Mouse (Mus musculus): ENCODE measurements at regions not wholly inside any gene's neighbourhood (a gene's known extent, or its start where the extent isn't known, plus 50 kb on each side); places are given as distances from the start of the nearest gene placed in this dataset.

DNA sequence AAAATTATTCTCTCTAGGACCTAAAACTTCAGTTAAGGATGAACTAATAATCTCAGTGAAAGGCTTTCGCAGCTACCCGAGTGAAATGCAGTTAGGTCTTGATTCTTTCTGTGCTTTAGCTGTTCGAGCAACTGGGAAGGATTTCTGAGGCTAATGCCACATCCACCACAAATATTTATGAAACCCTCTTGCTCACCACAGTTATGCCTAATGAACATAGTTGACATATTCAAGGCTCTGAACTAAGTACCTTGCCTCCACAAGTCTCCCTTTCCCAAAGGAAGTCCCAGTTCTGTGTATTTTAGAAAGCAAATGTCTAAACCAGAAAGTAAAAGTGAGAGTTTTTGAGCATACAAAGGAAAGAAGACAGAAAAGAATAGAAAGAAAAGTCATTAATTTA, 129.1 kb upstream of the Bank1 start:
- no peak overlapping the region for H3K27ac ChIP-seq (replicated peaks)
- no peak for TF ChIP-seq CTCF (IDR thresholded peaks at IDR 0.05; ENCODE audit: low read depth)
- no peak overlapping the region for H3K4me3 ChIP-seq (ENCODE audit: low read depth, low read length)
- no peaks in the 10 kb centered on the region for H3K9me3 ChIP-seq (ENCODE audit: control insufficient read depth, low read length)
- no peak for DNase-seq (ENCODE audit: low spot score)
- no peaks in the 10 kb centered on the region for H3K36me3 ChIP-seq (ENCODE audit: control insufficient read depth, insufficient read depth, low read length)
- no peak overlapping the region for H3K4me2 ChIP-seq (replicated peaks; ENCODE audit: low read depth)
- ATAC-seq (ENCODE audit: low FRiP score, low TSS enrichment): no peak
- no peaks in the 10 kb centered on the region for H3K4me1 ChIP-seq (replicated peaks; ENCODE audit: control insufficient read depth, insufficient read depth)
- 81% methylated on average over 3 of the region's 3 CpGs for WGBS
- H3K27me3 ChIP-seq (ENCODE audit: control insufficient read depth, insufficient read depth, low read length): no peaks in the 10 kb centered on the region
- no peak overlapping the region for H3K9ac ChIP-seq (ENCODE audit: low read length)

DNA sequence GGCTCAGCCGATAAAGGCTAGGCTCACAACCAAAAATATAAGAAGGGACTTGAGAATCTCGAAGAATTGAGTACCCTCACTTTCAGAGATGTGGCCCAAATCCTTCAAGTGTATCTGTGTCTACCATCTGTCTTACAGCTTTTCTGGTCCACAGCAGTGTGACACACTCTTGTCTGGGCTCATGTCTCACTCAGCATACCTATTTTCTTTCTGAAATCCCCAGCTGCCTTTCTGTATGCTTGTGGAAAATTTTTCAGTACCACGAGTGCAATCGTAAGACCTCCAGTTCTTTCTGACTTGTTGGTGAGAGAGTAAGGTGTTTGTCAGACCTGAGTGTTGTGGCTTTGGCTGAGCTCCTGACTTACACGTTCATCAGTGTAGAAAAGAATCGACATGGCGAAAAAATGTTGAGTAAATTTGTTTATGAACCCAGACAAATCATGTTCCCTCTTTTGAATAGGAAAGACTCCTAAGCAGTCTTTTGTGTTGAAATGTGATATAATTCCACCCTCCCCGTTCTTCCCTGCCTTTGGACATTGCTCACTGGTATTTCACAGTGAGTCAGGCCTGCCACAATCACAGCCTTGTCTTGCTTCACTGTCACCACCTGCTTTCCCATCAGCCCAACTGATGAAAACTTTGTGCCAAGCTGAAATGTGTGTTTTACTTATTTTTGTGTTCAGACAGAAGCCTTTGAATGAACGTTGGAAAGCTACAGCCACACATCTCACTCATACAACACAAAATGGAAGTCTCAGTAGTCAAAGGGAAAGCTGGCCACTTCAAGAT, 125.3 kb upstream of the Bank1 start:
- DNase-seq (ENCODE audit: low spot score) (no peak), ATAC-seq (ENCODE audit: low FRiP score, low TSS enrichment) (no peak)
- Histone ChIP-seq H3K27me3 (ENCODE audit: control insufficient read depth, insufficient read depth, low read length) (no peaks in the 10 kb centered on the region), H3K9ac (ENCODE audit: low read length) (no peak overlapping the region), H3K9me3 (ENCODE audit: control insufficient read depth, low read length) (no peaks in the 10 kb centered on the region), H3K4me1 (replicated peaks; ENCODE audit: control insufficient read depth, insufficient read depth) (no peaks in the 10 kb centered on the region), H3K4me2 (replicated peaks; ENCODE audit: low read depth) (no peak overlapping the region), H3K36me3 (ENCODE audit: control insufficient read depth, insufficient read depth, low read length) (no peaks in the 10 kb centered on the region), H3K27ac (replicated peaks) (no peak overlapping the region), H3K4me3 (ENCODE audit: low read depth, low read length) (no peak overlapping the region)
- TF ChIP-seq EP300 (optimal IDR thresholded peaks at IDR 0.05) (no peak), CTCF (IDR thresholded peaks at IDR 0.05; ENCODE audit: low read depth) (no peak)
- WGBS: 66% methylated on average over 9 of the region's 9 CpGs

DNA sequence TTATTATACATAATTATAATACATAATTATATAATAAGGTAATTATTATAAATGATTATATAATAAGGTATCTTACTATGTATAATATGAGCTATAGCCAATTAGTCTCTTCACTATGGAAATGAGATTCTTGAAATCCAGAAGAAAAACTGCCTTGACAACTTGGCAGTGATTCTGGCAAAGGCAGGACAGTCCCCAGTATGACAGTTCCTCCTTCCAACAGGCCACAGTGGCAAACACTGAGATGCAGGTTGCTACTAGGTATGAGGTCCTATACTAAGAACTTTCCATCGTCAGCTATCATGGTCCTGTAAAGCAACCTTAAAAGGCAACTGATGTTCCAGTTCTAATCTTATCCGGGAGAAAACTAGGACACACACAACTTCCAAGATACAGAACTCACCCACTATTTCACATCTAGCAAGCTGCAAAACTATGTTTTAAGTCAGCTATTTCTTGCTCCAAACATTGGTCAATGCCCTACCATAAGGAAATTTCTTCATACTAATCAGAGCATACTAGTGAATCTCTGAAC, 124.6 kb upstream of the Bank1 start:
- no peak for TF ChIP-seq EP300 (optimal IDR thresholded peaks at IDR 0.05)
- TF ChIP-seq CTCF (IDR thresholded peaks at IDR 0.05; ENCODE audit: low read depth): no peak
- Histone ChIP-seq H3K27ac (replicated peaks) (no peak overlapping the region), H3K27me3 (ENCODE audit: control insufficient read depth, insufficient read depth, low read length) (no peaks in the 10 kb centered on the region), H3K9ac (ENCODE audit: low read length) (no peak overlapping the region), H3K4me3 (ENCODE audit: low read depth, low read length) (no peak overlapping the region), H3K4me1 (replicated peaks; ENCODE audit: control insufficient read depth, insufficient read depth) (no peaks in the 10 kb centered on the region), H3K4me2 (replicated peaks; ENCODE audit: low read depth) (no peak overlapping the region), H3K9me3 (ENCODE audit: control insufficient read depth, low read length) (no peaks in the 10 kb centered on the region), H3K36me3 (ENCODE audit: control insufficient read depth, insufficient read depth, low read length) (no peaks in the 10 kb centered on the region)
- ATAC-seq (ENCODE audit: low FRiP score, low TSS enrichment) (no peak), DNase-seq (ENCODE audit: low spot score) (no peak)
- 97% methylated on average over 2 of the region's 2 CpGs for WGBS

DNA sequence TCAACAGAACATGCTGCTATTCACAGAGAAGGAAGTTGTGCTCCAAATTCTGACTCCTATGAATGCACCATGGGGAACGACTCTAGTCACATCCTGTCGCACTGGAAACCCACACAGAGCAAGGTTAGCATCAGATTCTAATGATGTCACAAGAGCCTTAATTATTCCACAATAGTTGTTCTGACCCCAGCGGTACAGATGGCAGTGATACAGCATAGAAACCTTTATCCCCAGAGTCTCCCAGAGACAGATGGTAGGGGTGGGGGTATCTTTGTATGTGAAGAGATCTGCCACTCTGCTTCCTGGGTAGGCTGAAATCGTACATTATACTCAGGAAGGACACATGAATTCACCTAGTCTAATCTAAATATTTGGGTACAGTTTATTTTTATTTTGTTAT, 123.5 kb upstream of the Bank1 start:
- Histone ChIP-seq H3K9ac (ENCODE audit: low read length) (no peak overlapping the region), H3K4me1 (replicated peaks; ENCODE audit: control insufficient read depth, insufficient read depth) (no peaks in the 10 kb centered on the region), H3K27ac (replicated peaks) (no peak overlapping the region), H3K27me3 (ENCODE audit: control insufficient read depth, insufficient read depth, low read length) (no peaks in the 10 kb centered on the region), H3K36me3 (ENCODE audit: control insufficient read depth, insufficient read depth, low read length) (no peaks in the 10 kb centered on the region), H3K4me2 (replicated peaks; ENCODE audit: low read depth) (no peak overlapping the region), H3K9me3 (ENCODE audit: control insufficient read depth, low read length) (no peaks in the 10 kb centered on the region), H3K4me3 (ENCODE audit: low read depth, low read length) (no peak overlapping the region)
- TF ChIP-seq CTCF (IDR thresholded peaks at IDR 0.05; ENCODE audit: low read depth) (no peak), EP300 (optimal IDR thresholded peaks at IDR 0.05) (no peak)
- ATAC-seq (ENCODE audit: low FRiP score, low TSS enrichment) (no peak), DNase-seq (ENCODE audit: low spot score) (no peak)
- WGBS: 80% methylated on average over 4 of the region's 4 CpGs

DNA sequence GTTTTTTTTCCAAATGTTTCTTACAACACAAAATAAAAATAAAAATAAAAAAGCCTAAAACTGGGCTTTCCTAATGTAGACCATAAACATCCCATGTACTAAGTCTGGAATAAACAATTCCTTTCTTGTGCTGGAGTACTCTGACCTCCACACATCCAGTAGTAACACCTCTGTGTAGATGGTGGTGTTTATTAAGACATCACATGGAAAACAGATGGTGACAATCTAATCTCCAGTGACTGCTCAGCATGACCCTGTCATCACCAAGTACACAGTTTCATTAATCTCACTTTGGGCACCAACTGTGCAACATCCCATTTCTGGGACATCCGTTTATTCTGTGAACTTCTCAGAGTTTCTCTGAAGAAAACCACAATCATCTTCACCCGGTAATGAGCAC, 118.7 kb upstream of the Bank1 start:
- 50% methylated on average over 2 of the region's 2 CpGs for WGBS
- ATAC-seq (ENCODE audit: low FRiP score, low TSS enrichment) (no peak), DNase-seq (ENCODE audit: low spot score) (no peak)
- H3K9me3 ChIP-seq (ENCODE audit: control insufficient read depth, low read length): no peaks in the 10 kb centered on the region
- no peak overlapping the region for H3K27ac ChIP-seq (replicated peaks)
- no peaks in the 10 kb centered on the region for H3K36me3 ChIP-seq (ENCODE audit: control insufficient read depth, insufficient read depth, low read length)
- no peak overlapping the region for H3K9ac ChIP-seq (ENCODE audit: low read length)
- H3K27me3 ChIP-seq (ENCODE audit: control insufficient read depth, insufficient read depth, low read length): no peaks in the 10 kb centered on the region
- no peak for TF ChIP-seq CTCF (IDR thresholded peaks at IDR 0.05; ENCODE audit: low read depth)
- TF ChIP-seq EP300 (optimal IDR thresholded peaks at IDR 0.05): no peak
- H3K4me1 ChIP-seq (replicated peaks; ENCODE audit: control insufficient read depth, insufficient read depth): no peaks in the 10 kb centered on the region
- H3K4me3 ChIP-seq (ENCODE audit: low read depth, low read length): no peak overlapping the region
- no peak overlapping the region for H3K4me2 ChIP-seq (replicated peaks; ENCODE audit: low read depth)

DNA sequence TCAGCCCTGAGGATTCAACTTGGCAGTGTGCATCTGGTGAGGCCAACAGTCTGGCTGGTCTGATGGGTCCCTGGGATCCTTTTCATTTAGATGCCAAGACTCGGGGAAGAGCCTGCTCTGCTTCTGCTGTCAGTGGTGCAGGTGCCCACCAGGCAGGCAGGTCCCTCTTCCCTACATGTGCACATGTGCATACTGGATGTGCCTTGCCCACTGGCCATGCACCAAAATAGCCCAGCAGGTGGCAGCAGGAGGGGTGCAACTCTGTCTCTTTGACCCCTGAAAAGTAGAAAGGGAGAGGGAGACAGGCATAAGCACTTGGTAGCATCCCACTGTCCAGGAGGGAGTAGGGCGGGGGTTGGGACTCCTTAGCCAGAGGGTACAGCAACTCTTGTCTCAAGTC, 116.2 kb upstream of the Bank1 start:
- H3K4me1 ChIP-seq (replicated peaks; ENCODE audit: control insufficient read depth, insufficient read depth): no peaks in the 10 kb centered on the region
- no peaks in the 10 kb centered on the region for H3K27me3 ChIP-seq (ENCODE audit: control insufficient read depth, insufficient read depth, low read length)
- H3K36me3 ChIP-seq (ENCODE audit: control insufficient read depth, insufficient read depth, low read length): no peaks in the 10 kb centered on the region
- no peak overlapping the region for H3K4me2 ChIP-seq (replicated peaks; ENCODE audit: low read depth)
- DNase-seq (ENCODE audit: low spot score) (peak; percentile 16), ATAC-seq (ENCODE audit: low FRiP score, low TSS enrichment) (no peak)
- H3K9ac ChIP-seq (ENCODE audit: low read length): no peak overlapping the region
- TF ChIP-seq CTCF (IDR thresholded peaks at IDR 0.05; ENCODE audit: low read depth): peak; percentile 51
- no peak for TF ChIP-seq EP300 (optimal IDR thresholded peaks at IDR 0.05)
- no peak overlapping the region for H3K27ac ChIP-seq (replicated peaks)
- WGBS: 89% methylated on average over 2 of the region's 2 CpGs
- H3K4me3 ChIP-seq (ENCODE audit: low read depth, low read length): no peak overlapping the region
- no peaks in the 10 kb centered on the region for H3K9me3 ChIP-seq (ENCODE audit: control insufficient read depth, low read length)

Measured in stomach, postnatal 0 days (tissue).